Mouse (Mus musculus) gastrocnemius, adult 18-20 months (tissue): Measurements from ENCODE around the gene Cyp8b1. TPM values are rescaled to one million over a fixed set of nuclear protein-coding genes. Genes with fewer than 3 reads are reported as not detected.
A peak's percentile ranks its signal among the peaks of the same experiment; 100 is the strongest.

Experiments used
- DNase-seq: peaks from one replicate; pipeline ENCODE4 v3.0.0; 2021; ENCODE audit warnings: low spot score
- long read RNA-seq, 2 experiments: library from polyadenylated mRNA; stranded (forward); transcript quantifications; one replicate each; pipeline ENCODE4 v2.0.0; 2021
- total RNA-seq, 2 experiments: library from RNA; stranded (reverse); gene quantifications; 2 replicates each; pipeline ENCODE4 v1.2.3; 2021

The Cyp8b1 gene
- total RNA-seq: not detected
- long read RNA-seq, experiment 1: 0 reads
- long read RNA-seq, experiment 2: 0 reads

DNA sequence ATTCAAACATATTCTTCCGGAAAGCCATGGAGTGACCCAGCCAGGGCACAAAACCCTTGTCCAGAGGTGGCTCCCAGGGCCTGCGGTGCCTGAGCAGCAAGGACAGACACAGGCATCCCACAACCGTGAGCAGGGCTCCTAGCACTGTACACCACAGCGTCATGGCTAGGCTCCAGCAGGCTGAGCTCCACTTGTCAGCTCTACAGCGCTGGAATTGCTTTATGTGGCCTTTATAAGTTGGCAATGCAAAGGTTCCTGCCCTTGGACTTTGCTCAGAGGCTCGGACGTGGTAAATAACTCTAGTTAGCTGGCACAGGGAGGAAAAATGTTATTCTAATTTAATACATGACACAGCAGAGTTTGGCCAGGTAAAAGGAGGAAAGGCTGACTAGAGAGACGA is at the start of gene Cyp8b1:
Cyp8b1 (minus strand) TSS at position 204 of the 400 bp plus-strand sequence.
- DNase-seq: no peak

DNA sequence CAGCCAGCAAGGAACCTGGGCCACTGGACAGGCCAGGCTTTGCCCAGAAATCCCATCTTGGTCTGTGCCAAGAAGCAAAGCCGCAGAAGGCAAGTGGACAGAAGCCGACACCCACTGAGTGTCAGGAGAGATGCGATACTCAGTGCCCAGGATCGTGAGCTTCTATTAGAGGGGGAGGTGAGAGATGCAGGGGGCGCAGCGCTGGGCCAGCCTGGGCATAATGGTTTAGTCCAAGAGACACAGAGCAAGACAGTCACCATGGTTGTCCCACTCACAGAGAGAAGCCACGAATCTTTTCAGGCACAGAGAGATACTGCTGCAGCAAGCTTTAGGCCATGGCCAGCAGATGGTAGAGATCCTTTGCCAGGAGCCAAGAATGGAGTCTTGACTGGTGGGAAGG is 48.8 kb upstream of the Cyp8b1 start:
- no peak for DNase-seq

DNA sequence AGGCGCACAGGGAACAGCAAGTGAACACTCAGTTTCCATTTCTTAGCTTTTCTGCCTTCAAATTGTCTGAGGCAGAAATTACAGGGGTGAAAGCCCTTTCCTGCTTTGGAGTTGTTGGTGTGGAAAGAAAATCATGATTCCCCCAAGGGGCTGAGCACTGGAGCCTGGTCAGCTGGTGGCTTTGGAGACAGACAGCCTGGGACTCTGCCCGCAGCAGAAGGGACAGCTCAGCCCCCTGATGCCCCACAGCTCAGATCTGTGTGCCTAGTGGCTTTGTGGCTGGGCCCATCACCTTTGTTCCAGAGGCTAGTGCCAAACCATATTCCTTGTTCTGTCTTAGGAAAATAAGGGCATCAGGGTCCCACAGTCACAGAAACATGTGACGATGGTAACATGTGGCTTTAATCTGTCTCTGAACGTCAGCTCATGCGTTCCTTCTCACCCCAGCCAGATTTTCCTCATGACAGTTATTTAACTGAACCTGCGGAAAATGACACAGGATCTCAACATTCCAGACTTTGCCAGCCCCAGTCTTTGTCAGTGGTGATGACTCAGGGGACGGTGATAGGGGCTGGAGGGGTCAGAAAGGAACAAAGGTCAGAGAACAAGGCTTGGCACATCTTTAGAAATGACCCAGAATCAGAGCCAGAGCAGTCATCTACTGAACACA is 44.0 kb upstream of the Cyp8b1 start:
- no peak for DNase-seq

DNA sequence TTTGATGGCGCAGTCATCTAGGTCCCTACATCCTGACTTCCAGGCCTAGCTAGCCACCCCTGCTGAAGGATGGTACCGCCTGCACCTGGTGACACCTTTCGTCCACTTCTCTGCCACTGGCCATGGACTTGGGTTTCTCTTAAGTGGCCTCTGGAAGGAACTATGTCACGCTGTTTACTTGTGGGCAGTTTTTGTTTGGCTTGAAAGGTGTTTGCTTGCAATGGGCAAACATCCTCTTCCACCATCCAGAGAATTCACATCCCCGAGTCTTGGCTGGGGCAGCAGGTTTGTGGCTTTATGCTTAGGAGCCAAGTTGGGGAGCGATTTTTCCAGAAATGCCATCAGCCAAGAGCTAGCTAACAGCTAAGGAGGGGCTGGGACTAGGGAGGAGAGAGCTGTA is 36.5 kb upstream of the Cyp8b1 start:
- no peak for DNase-seq

DNA sequence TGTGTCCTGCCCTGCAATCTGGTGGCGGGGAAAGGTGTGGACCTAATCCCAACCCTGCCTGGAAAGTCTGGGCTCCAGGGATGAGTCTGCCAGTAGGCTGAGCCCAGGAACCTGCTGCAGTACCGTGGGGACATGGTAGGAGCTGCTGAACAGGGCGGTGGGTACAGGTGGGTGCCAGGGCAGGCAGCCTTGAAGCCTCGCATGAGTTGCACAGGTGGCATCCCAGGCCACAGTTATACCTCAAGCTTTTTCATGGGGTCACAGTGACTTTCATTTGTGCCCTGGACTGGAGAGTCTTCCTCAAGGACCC is 35.0 kb upstream of the Cyp8b1 start:
- no peak for DNase-seq

DNA sequence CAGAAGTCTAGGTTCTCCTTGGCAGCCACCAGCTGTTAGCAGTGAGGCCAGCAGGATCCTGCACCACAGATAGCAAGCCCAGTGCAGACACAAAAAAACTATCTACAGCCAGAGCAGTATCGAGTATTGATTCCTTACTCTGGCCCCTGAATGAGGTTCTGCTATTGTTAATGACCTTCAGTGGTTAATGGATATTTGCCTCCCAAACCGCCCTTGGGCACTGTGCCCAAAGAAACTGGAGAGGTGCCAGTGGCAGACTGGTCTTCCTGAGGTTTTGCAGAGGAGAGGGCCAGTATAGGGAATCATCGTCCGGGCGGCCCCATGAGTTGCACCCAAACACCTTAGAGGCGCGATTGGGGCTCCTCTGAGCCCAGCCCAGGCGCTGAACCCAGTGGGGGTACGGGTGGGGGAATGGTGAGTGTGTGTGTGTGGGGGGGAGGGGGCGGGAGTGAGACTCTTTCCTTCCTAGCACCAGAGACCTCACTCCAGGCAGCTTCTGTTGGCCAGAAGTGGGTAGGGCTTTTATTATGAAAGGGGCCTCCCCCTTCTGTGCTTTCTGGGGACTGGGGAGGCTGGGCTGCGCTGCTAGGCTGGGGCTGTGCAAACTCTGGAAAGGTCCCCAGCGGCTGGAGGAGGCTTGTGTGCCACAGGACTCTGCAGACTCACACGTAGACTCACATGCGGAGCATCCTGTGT is 34.5 kb upstream of the Cyp8b1 start, which contains the start of gene Fam198a:
Fam198a (plus strand) TSS at position 571 of the 696 bp plus-strand sequence.
- peak; percentile 63 for DNase-seq

DNA sequence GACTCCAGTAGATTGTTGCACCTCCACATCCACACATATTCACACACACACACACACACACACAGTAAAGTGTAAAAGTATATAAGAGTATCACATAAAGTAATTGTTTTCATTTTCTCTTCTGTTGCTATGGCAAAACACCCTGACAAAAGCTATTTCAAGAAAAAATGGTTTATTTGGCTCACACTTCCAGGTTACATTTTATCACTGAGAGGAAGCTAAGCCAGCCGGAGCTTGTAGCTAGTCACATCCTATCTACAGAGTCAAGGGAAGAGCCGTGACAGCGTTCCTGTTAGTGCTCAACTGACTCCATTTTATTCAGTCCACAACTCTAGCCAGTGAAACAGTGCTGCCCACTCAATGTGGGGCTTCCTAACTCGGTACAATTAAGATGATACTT is 32.3 kb upstream of the Cyp8b1 start:
- no peak for DNase-seq

DNA sequence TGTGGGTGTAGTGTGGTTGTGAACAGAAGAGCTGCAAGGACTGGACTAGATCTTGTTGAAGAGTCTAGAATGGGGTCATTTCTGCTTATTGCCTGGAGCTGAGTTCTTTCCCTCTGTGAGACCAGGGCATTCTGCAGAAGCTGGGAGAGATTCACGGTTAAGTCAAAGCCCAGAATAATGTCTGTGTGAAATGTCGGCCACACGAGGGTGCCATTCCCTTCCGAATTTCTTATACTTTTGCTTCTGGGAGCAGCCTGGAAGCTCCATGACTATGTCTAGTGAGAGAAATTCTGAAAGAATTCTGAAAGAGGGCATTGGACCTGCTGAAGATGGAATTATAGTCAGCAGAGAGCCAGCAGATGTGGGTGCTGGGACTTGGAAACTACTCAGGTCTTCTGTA is 31.7 kb upstream of the Cyp8b1 start:
- peak; percentile 65 for DNase-seq

DNA sequence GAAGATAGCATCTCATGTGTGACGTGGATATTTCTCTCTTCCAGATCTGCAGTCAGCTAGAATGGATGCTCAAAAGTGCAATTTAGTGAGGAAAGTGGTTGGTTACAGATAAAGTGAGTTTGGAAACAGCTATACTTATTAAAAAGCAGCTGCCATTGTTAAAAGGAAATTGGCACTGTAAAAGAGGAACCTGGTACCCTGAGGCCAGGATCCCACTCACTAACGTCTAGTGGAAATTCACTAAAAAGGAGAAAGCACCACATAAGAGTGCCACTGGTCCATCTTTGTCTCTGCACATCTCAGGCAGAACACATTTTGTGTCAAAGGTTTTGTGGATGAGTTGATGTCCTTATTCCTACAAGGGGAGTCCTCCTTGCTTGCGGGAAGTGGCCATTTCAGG is 27.5 kb upstream of the Cyp8b1 start:
- DNase-seq: no peak

DNA sequence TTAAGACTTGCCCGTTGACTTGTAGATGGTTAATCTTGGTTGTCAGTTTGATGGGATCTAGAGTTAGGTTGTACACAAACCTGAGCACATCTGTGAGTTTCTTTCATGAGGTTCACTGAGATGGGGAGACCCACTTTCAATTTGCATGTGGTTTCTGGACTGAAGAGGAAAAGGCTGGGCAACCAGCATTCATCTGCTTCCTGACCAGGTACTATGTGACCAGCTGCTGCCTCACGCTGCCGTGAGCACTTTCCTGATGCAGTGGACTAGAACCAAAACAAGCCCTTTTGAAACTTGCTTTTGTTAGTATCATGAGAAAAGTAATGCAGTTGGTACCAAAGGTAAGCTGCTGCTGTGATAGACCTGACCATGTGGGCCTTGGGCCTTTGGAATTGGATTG is 26.9 kb upstream of the Cyp8b1 start:
- DNase-seq: no peak

DNA sequence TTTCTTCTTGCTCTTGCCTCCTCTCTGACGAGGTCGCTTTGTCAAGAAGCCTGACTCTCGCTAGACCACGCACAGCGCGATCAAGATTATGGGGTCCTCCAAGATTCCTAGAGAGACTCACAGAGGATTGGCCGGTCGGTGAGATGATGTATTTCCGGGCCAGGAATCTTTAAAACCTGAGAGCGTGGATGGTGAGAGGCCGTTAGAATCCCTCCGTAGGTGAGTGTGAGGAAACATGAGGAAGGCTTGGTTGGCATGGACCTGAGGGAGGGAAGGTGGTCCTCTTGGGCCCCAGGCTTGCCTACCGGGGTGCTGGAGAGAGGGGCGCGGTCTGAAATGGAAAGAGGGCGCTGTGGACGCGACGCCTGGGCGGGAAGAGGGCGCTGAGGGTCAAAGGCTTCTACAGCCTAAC is 21.8 kb upstream of the Cyp8b1 start:
- no peak for DNase-seq

DNA sequence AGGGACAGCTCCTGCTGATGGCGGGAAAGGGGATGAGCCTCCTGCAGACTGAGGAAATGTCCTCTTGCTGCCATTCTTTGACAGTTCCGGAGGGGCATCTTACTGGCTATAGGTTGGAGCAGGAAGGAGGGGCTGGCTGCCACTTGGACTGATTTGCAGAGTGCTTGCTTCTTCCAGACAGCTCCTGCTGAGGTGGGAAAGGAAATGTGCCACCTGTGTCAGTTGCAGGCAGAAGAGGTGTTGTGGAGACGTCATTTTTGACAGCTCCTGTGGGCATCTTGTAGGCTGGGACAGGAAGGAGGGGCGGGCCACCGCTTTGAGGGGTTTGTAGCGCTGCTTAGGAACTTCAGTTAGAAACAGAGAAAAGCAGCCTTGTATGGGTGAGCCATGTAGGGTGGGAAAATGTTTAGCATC is 21.4 kb upstream of the Cyp8b1 start:
- no peak for DNase-seq

DNA sequence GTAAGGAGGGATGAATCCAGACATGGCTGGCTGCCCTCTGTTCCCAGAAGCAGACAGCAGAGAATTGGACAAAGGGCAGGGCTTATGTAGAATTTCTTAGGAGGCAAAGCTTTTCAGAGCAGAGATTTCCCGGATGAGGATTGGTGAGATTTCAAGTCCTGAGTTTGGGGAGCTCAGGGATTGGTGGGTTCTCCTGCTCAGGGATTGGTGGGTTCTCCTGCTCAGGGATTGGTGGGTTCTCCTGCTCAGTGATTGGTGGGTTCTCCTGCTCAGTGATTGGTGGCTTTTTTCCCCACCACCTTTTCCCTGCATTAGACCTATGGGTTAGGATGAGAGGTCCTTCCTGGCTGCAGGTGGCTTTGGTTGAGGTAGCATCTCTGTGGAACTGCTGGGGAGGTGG is 20.8 kb upstream of the Cyp8b1 start:
- DNase-seq: no peak

DNA sequence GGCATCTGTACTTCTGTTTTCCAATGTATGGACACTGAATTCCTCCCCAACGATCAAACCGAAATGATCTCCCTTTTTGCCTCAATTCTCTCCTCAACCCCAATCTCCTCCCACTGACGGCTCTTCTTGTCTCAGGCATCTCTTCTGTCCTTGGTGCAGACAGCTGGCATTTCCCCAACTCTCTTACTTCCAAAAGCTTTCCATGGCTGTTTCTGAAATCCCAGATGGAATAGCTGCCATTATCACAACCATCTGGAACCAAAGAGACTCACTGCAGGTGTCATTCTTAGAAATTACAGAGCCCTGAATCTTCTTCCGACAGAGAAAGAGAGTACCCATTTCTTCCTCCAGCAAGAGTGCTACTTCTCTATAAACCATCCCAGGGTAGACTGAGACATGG is 18.8 kb upstream of the Cyp8b1 start:
- DNase-seq: no peak

DNA sequence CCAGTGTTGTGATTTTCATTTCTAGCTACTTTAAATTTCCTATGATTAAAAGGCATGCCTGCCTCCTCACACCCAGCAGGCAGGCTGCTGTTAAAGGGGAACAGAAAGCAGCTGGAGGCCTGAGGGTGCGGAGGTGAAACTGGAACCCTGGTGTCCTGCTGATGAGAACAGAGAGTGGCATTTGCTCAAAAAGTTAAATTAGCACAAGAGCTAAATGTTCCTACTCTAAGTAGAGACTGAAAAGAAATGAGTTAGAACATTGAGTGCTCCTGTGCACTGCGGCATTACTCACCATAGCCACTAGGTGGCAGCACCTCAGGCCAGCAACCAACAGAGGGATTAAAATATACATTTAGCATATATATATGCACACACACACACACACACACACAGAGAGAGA is 12.4 kb upstream of the Cyp8b1 start:
- DNase-seq: peak; percentile 50

DNA sequence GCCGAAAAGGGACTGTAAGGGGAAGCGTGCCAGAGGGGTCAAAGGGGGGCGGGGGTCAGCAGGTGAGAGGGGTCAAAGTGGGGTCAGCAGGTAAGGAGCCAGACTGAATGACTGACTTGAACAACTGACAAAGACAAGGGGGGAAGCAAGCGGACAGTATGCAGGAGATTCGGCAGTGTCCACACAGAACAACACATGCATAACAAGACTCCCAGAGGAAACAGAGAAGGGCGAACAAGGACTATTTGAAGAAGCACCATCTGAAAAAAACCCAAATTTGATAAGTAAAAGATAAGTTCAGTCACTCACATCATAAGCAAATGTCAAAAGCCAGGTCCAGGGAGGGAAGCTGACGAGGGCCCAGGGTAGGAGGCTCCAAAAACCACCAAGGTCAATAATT is 11.6 kb upstream of the Cyp8b1 start:
- no peak for DNase-seq

DNA sequence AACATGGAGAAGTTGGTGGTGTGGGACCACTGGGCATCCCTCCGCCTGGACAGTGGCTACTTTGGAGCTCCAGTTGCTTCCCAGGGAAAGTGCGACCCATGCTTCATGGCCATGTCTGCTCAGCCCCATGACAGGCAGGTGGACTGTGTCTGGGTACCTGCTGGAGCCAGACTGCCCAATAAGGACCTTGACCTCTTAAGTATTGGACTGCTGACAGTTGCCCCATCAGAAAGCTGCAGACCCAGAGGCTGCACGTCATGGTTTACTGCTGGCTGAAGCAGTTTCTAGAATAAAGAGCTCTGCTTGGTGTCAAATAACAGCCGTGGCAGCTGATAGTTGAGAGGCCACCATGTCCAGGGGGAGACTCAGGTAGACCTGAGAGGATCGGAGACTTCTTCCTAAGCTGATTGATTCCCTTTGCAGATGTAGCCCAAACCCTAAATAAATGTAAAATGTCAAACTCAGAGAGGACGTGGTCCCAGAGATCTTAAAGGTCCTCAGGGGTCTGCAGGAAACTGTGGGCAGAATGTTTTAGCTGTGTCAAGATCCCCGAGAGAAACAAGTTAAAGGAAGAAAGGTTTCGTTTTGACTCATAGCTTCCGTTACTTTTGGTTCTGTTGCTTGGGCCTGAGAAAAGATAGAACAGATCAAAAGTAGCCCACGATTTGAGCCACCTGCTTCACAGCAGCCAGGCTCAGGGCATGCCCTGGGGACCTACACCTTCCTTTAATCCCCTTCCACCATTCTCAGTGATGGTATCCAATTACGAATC is 10.7 kb upstream of the Cyp8b1 start:
- DNase-seq: no peak

DNA sequence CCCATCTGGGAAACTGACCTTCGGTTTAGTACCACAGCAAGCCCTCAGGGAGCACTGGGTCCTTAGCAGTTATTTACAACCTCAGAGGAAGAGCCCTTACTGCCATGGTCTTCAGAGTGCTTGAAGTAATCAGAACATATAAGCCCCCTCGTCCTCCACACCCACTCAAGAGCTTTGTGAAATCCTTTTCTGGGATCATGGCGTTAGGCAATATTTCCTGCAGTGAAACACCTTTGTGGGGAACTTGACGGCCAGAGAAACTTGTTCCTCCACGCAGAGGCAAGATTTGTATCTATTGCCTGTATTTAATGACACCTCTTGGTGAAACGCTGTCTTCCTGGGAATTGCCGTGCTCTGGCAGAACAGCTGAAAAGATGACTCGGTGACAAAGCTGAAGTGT is 9.9 kb upstream of the Cyp8b1 start:
- no peak for DNase-seq

DNA sequence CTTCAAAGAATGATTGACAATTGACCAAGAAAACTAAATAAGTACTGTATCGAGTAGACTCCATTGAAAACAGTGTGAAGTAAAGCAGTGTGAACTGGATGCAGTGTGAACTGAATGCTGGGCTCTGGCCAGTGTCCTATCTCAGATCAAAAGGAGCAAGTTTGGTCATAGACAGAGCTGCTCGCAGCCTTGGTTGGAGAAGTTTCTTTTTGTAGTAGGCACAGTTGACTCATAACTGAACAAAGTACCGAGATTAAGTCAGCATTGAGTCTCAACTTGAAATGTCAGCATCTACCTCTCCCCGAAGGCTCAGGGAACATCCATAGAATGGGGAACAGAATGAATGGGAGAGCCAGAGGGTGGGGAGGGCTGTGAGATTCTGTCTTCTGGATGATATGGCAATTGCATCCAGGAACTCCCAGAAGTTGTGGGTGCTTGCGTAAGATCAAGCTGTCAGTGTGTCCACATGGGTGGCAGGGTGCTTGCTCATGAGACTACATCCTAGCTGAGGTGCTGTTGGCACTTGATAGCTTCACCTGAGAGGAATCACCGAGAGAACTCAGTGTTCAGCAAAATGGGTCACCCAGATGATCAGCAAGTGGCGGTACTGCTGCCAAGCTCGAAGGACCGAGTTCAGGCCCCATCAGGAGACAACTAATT is 8.9 kb upstream of the Cyp8b1 start:
- no peak for DNase-seq

DNA sequence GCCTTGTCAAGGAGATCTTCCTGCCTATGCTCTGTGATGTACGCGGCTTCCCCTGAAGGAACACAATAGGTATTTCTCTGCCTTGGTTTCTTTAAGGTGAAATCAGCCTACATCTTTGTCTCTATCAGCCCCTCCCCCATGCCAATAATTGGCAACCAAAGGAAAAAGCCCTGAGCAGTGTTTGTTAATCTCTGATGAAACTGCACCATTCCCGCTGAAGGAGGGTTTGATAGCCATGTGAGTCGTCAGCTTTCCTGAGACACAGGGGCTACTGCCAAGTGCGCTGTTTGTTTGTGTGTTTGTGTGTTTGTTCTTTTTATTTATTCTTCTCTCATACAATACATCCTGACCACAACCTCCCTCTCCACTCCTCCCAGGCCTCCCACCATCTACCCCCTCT is 7.8 kb upstream of the Cyp8b1 start:
- DNase-seq: no peak

DNA sequence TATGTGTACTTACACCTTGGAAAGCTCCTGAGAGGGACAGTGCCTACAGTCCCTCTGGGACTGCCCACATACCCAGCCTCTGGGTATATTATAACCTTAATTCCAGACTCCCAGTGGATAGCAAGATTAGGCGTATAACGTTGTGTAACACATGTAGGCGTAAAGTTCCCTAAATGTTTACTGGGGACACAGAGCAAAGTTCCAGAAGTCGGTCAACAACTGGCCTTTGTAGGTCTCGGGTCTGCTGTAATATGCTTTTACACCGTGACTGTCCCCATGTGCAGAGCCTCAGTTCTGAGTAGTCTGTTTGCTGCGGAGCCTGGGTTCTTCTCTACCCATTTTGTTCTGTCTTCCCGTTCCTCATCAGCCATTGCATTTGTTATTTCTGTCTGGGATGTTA is 7.3 kb upstream of the Cyp8b1 start:
- DNase-seq: no peak

DNA sequence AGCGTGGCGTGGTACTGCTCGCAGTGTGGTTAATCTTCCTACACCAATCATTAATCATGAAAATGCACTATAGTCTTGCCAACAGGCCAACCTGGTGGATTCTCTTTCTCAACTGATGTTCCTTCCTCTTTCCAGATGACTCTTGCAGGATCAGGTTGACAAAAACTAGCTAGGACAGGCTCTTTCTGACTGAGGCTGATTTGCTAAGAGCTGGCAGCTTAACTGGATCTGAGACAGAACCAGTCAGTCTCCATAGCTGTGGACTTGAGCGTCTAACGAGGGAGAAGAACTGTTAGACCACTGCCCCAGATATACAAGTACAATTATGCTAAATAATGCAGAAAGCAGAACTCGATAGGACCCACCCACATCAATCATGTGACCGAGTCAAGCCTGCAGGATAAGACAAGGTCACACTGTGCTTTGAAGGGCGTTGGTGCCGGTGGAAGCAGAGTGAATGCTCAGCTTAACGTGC is 3.0 kb upstream of the Cyp8b1 start:
- DNase-seq: no peak
